Mouse (Mus musculus): Measurements from ENCODE around the gene Tgm6.

Gene Tgm6

DNA sequence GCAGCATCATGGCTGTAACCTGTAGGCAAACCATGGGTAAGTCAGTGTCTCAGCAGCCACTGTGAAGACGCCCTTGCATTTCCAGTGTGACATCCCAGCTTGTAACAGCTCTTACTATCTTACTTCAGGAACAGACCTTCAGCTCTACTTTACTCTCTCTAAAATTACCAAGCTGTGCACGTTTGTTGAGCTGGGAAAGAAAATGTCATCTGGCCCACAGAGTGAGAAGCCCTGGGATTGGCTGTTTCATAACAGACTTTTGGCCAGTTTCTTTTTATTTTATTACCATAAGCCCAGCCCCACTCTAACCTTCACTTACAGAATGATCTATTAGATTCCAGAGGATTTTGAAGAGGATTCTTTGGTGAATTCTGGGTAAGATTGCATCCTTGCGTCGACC is at the start of gene Tgm6:
Gene Tgm6 (plus strand): TSS at position 301 of the 400 bp plus-strand sequence.
- DNase-seq (ENCODE audit: low read depth) = no peak

DNA sequence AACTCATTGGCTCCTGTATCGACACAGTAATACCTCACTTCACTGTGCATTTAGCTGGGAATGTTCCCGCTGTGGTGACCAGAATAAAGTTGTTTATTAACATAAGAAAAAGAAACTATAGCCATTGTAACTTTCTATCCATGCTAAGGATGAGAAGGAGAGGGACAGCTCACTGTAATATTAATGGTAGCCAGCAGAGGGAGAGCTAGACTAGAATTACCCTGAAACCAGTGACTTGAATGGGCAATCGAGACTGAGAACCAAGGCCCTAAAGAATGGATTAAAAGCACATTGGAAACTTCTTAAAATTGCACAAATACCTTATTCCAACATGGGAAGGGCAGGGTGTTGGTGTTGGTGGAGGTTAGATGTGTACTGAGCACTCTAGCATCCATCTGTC is 44.0 kb upstream of the Tgm6 start:
- peak; percentile 11 for DNase-seq (ENCODE audit: low read depth)

DNA sequence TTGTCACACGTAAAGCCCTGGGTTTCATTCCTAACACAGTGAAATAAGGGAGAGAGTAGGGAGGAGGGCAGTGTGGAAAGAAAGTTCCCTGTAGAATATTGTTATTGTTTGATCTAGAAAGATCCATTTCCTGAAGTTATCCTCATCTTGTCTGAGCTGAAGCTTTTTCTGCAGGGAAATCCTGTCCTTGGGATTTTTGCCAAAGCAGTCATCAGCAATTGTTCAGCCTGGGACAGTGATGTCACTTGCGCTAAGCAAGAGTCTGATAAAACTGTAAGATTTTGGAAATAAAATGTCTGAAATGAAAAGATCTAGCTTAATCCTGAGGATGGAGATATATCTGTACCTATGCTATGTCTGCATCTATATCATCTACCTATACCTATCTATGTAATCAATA is 41.8 kb upstream of the Tgm6 start:
- no peak for DNase-seq (ENCODE audit: low read depth)

DNA sequence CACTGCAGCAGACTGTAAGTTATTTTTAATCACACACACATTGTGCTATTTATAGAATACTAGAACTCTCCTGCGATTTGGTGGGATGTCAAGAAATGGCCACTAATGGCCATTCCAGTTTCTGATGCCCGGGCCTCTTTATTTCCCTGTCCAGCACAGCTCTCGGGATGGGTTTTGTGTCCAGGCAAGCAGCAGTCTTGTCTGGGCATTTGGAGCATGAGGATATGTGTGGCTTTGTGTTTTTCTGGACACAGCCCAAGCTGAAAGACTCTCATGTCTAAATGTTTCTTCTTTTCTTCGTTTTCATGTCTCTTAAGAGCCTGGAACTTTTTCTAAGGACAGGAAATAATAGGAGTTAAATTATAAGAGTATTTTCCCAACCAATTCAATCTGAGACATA is 588 bp downstream of the Tgm6 start:
- DNase-seq (ENCODE audit: low read depth) = no peak

DNA sequence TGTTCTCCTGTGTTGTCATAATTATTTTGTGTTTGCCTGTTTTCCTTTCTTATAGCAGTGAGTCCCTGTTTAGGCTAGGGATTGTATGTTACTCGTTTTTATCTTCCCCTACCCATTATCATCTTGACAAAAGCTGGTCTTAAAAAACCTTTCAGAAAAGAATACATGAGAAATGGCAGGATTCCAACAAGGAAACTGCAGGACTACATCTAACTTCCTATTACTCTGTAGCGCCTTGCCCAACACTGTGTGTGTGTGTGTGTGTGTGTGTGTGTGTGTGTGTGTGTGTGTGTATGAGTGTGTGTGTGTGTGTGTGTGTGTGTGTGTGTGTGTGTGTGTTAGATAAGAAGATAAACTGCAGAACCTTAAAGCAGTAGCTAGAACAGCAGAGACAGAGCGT is 1.2 kb downstream of the Tgm6 start:
- peak; percentile 1 for DNase-seq (ENCODE audit: low read depth)

DNA sequence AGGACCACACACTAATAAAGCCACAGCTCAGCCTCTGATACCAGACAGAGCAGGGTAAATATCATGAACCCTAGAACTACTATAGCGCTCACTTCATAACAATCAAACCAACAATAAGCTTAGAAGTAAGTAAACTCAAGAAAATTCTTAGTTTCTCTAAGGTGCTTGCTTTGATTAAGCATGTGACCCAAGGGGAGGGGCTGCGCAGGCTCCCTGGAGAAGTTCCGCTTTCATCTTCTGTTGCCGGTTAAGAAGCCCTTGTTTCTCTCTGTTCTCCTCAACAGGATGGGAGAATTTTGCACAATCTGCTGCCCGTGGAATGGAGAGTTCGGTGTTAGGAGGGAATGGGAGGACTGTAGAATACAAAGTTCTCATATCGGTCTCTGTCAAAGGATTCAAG is 6.4 kb downstream of the Tgm6 start:
- no peak for DNase-seq (ENCODE audit: low read depth)

DNA sequence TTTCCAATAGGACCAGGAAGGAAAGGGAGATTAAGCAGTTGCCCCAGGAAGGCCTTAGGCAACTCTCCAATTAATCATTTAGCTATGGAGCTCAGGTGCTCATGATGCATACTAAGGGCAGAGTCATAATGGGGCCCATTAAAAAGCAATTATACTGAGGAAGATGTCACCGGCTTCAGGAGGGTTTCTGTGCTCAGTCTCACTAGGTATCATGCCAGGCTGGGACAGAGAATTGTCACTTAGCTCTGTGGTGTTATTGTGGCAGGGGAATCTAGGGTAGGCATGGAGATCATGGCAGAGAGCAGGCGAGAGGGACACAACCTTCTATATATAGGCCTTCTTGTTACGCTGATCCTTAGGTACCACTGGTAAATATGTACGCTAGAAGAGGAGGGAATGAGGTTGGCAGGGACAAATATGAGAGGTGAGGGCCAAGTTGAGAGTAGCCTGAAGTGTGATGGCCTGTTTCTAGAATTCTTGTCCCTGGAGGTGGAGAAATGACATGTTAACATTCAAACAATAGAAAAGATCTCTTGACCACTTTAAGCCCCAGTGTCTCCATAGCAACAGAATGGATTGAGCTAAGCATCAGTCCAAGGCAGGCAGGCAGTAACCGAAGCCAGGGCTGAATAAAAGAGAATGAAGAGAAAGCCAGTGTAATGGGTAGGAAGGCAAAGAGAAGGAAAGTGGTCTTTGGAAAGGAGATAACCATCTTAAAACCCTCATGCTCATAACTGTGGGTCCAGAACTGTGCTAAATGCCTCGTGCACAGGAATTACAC is 13.3 kb downstream of the Tgm6 start:
- no peak for DNase-seq (ENCODE audit: low read depth)

DNA sequence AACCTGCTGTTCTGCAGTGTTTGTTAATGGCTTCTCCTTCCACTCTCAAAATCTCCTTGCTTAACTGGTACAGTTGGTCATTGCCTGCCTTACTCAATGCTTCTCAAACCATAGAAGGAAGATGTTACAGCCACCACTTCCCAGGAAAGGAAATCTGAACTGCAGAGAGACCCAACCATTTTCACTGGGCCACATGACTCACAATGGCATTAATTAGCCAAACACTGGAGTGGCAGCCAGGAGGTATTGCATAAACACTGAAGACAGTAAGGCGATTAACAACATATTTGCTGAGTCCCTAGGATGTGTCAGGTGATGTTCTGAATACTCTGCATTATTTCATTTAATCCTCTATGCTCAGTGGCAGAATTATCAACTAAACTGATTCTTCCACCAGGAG is 13.9 kb downstream of the Tgm6 start:
- no peak for DNase-seq (ENCODE audit: low read depth)

DNA sequence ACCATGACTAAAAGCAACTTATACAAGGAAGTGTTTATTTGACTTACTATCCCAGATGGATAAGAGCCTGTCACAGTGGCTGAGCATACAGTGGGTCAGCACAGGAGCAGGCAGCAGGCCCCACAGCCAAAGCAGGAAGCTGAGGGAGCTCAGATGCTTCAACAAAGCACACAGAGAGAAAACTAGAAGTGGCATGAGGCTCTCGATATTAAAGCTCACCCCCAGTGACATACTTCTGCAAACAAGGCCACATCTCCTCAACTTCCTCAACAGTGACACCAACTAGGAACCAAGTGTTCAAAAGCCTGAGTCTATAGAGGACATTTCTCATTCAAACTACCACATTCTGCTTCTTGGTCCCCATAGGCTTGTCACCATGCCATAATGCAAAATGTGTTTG is 17.5 kb downstream of the Tgm6 start:
- DNase-seq (ENCODE audit: low read depth) = no peak

DNA sequence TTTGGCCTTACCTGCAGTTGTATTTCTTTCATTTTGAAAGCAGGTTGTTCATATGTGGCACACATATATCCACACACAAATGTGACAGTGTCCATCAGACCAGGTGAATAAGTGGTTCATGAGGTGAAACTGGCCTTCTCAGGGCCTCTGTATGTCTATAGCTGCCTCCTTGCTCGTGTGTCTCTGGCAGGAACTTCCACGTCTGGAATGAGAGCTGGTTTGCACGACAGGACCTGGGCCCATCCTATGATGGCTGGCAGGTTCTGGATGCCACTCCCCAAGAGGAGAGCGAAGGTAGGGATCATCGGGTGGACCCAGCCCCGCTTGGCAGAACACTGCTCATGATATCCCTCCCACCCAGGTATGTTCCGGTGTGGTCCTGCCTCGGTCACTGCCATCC is 30.8 kb downstream of the Tgm6 start:
- no peak for DNase-seq (ENCODE audit: low read depth)

DNA sequence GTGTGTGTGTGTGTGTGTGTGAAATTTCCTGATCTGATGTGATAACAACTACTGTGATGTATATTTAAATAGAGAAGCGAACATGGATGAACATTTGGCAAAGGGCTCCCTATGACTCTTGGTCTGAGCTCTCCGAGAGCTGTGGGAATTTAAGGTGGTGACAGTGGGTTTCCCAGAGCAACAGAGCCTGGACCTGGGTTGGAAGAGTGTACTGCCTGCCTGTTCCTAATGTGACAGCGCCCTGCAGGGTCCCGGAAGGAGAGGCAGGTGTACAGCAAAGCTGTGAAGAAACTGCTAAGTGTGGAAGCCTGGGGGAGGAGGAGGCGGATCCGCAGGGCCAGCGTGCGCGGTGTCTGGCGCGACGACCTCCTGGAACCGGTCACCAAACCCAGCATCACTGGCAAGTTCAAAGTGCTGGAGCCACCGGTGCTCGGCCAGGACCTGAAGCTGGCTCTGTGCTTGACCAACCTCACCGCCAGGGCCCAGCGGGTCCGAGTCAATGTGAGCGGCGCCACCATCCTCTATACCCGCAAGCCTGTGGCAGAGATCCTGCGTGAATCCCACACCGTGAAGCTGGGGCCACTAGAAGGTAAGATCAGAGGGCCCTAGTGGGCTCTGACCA is 32.6 kb downstream of the Tgm6 start:
- DNase-seq (ENCODE audit: low read depth) = no peak

DNA sequence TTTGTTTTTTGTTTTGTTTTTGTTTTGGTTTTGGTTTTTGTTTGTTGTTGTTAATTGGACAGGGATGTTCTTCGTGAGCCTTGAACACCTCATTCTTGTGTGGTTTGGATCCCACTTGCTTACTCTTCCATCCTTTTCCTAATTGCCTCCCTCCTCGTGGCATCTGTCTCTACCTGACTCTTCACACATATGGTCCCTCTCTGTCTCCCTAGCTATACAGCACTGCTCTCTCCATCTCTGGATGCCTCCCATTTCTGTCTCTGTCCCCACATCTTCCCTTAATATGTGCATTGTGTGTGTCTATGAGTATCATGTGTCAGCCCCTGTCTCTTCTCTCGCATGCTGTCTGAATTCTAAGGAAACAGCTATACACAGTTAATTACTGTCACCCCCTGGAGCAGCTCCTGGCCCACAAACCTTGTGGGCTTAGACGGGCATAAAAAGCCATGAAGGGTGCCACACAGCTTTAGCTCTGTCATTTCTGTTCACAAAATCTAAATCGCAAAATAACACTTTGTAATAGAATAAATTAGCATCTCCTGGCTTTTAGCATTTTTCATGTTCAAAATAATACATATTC is 34.0 kb downstream of the Tgm6 start:
- no peak for DNase-seq (ENCODE audit: low read depth)

DNA sequence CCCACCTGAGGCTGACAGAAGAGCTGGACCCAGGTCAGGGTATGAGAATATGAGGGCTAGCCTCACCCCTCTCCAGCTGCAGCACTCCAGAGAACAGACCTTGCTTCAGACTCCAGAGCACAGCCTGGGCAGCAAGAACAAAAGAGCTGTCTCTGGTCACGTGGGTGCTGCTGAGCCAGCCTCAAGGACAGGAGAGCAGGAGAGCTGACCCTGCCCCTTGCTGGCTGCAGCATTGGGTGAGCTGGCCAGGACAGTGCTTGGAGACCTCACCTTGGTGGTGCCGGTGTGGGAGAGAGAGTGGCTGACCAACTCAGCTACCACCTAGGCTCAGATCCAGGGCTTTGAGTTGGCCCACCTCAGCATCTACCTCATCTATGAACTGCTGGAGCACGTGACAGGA is 43.0 kb downstream of the Tgm6 start:
- no peak for DNase-seq (ENCODE audit: low read depth)

DNA sequence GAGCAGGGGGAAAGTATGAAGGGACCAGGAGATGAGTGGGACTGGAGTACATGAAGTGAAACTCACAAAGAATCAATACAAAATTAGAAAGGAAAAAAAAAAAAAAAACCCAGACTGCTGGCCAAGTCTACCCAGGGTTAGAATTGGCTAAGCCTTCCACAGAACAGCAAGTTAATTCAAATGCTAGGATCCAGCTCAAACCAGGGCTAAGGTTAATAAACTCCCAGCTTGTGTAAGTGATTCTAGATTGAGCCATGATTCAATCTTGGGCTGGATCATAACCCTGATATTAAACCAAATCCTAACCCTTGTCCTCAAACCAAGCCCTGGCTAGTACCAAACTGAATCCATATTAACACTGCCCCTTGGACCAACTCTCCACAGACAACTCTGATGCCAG is 43.6 kb downstream of the Tgm6 start:
- DNase-seq (ENCODE audit: low read depth) = no peak

DNA sequence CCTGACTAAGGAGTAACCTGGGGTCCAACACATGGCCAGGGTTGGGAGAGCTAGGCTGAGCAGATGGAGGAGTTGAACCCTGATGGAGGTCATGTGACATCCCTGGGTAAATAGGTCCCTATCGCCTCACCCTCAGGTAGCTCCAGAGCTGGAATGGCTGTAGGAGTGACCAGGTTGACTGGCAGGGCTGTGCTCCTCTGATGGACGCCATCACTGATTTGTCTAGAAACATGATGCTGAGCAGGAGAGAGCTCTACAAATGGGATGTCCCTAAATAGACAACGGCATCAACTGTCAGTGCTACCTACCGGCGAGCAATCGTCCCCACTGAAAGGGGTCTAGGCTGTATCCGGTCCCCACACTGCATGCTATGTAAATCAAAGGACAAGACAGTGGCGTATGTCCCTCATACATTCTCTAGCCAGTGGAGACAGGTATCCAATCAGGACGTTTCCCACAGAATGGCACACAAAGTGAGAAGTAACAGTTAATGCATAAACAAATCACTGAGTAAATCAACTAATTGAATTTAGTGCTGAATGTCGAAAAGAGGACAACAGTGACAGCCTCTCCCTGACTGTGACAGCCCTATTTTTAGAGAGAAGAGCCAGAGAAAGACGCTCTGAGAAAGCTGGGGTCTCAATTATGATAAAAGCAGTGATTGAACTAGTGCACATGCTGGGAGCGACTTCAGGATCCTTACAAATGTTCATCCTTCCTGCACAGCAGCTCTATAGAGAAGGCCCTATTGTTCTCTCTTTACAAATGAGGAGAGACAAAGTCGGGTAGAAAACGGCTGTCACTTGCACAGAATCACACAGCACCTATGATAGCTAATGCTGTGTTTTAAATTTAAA is 45.2 kb downstream of the Tgm6 start:
- no peak for DNase-seq (ENCODE audit: low read depth)

DNA sequence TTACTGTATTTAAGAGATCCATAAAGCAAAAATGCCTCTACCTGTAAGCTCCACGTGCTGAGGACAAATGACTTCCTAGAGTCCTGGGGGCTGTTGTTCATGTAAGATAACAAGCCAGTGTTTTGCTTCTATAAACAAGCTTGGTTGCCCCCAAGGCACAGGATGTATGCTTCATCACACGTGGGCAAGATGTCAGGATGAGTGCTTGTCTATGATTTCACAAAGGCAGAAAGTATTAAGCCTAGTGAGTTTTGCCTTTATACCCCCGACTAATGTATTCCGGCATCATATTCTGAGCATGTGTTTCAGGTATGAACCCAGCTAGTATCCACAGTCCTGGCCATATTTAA is 45.8 kb downstream of the Tgm6 start:
- DNase-seq (ENCODE audit: low read depth) = no peak

DNA sequence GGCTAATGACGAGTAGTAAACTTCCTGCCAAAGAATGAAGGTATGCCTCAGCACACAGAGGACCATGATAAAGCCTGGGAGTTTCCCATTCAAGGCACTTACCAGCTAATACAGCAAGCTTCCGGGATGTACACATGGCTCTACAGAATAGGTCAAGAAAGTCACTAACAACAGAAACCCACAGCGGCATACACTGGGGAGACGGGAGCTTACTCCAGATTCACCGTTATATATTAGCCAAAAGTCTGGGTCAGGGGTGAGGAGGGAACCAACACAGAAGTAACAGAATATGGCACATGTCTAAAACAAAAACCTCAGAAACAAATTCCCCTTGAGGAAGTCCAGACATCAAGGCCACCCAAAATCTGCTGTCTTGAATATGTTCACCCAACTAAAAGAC is 50.5 kb downstream of the Tgm6 start:
- no peak for DNase-seq (ENCODE audit: low read depth)

DNA sequence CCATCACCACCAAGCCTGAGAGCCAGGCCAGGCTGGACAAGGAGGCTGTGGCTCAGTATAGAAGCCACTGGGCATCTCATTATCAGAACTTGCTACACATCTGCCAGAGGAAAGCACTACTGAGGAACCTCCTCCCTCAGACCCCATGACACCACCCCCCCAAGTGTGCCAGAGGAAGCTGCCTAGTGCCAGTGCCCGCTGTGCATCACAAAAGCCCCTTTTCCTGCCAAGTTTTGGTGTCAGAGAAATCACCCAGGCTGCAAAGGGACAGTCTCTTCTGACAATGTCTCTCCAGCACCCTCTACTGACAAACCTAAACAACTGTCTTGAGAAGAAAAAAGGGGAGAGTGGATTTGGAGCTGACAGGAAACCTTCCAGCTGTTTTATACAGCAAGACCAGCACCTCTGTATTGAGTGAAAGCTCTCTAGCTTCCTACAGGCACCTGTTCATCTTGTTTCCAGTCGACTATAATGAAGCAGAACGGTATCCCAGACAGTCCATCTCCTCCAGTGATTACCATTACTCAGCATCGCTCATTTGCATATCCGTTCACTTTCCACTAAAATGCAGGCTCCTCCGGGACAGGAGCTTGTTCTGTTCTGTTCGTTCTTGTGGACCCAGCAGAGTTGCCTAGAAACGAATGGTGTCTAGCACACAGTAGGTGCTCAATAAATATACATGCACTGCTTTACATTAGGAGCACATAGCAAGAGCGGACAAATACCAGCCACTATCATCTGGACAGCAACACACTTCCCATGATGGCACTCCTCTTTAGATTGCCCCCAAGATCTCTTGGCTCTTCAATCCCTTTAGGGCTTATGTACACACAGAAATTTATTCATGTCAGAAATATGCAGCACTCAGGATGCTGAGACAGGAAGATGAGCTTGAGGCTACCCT is 54.3 kb downstream of the Tgm6 start:
- no peak for DNase-seq (ENCODE audit: low read depth)

DNA sequence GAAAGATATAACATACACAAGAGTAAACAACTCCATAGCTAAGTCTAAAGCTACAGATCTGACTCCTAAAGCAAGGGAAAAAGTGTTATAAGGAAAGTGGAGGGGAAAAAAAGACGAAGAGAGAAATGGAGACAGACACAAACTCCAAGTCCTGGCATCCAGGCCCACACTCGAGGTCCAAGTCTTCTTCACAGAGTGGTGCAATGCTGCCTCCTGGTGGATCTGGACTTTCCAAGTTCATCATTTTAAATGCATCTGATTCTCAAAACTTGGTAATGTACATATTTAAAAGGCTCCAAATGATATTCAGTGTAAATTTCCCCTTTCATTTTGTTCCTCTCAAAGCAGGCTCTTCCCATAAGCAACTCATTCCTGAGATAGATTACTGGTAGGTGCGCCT is 55.6 kb downstream of the Tgm6 start:
- peak; percentile 55 for DNase-seq (ENCODE audit: low read depth)

DNA sequence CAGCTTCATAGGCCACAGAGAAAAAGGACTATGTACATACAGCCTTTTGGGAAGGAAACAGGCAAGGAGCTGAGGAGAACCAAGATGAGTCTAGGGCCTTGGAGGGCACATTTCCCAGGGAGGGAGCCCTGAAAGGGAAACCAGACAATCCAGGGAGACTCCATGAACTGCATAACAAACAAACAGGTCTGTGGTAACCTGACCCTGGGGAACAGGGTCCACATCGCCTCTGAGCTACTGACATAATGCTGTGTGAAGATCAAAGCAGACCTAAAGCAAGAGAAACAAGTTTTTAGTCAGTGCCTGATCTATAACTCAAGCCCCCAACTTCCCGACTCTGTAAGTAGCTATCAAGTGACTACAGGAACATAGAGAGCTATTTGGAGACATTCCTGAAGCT is 59.5 kb downstream of the Tgm6 start:
- DNase-seq (ENCODE audit: low read depth) = no peak

DNA sequence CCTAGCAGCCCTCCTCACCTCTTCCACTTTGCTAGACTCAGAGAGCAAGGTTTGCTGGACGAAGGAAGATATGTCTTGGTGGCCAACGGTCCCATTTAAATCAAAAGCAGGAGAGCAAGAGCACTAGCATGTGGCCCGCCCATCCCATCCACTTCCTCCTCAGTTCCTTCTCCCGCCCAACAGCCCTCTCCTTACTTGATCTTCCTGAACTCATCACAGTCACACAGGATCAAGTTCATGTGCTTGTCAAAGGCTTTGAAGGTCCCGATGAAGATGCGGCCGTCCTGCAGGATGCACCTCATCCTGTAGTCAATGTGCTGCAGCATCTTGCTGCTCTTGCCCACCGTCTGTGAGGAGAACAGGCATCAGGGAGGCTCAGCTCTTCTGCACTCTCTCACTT is 64.6 kb downstream of the Tgm6 start:
- no peak for DNase-seq (ENCODE audit: low read depth)

DNA sequence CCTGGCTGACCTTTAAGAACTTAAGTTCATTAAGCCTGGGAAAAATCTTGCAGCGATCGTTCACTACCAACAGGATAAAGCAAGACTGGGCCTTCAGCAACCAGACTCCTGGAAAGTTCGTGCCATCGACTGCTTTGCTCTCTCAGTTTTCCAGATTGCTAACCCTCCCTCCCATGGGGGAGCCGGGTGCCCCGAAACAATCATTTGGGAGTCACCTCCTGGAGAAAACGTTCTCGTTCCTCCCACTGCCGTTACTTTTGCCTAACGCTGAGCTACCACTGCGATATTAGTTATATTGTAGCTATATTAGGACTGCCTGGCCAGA is 66.1 kb downstream of the Tgm6 start:
- DNase-seq (ENCODE audit: low read depth) = no peak
